Mouse (Mus musculus): ENCODE data around the gene St3gal6. TPM values are rescaled to one million over a fixed set of nuclear protein-coding genes. Genes with fewer than 3 reads are reported as not detected.

The St3gal6 gene
- total RNA-seq, 2 experiments from 2014 or later = 32.4 to 33.0 TPM

- DNase-seq = no peak
These were observed 1.4 kb downstream of the St3gal6 start for GRCm38 (mm10) chr16:58522677-58523043.

GRCm38 (mm10) chr16:58521900-58522299, 2.1 kb downstream of the St3gal6 start:
- intact Hi-C loops (cut with DNase I) = loop anchor here (5.0 kb wide), 2 partner anchors 45 to 100 kb away; no protein-coding TSS in a partner anchor
- DNase-seq = peak in 1 of 2 experiments; percentile 28

More at GRCm38 (mm10) chr16:58522677-58523043, 1.4 kb downstream of the St3gal6 start:
- intact Hi-C loops (cut with DNase I) = loop anchor here (5.0 kb wide), 2 partner anchors 45 to 100 kb away; no protein-coding TSS in a partner anchor

DNA sequence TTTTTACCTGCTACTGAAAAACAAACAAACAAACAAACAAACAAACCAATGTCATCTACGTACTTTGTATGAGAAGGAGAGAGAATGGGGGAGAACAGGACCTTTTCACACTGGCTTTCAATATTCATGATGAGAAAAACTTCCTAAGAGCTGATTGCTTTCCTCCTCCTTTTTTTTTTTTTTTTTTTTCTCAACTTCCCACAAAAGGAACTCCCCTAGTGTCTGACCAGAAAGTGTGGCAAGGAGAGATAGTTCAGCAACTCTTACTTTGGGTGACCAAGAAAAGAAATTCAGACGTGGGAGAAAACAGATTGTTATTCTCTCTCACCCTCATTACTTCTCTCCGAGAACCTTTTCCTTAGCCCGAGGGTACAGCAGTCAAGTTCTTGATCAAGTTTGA, 2.9 kb downstream of the St3gal6 start:
- intact Hi-C loops (cut with DNase I) = loop anchor here (5.0 kb wide), 2 partner anchors 44 to 101 kb away; no protein-coding TSS in a partner anchor

DNA sequence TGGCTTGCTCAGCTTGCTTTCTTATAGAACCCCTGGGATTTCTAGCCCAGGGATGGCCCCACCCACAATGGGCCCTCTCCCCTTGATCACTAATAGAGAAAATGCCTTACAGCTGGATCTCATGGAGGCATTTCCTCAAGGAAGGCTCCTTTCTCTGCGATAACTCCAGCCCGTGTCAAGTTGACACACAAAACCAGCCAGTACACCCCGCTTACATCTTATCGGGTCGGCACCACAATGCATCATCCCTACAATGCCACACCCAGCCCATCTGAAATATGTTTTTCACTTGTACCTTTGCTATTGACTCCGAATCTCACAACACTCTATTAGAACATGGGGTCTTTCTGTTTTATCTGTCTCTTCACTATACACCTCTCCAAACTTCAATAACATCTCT, 3.6 kb downstream of the St3gal6 start:
- no peak for DNase-seq
- intact Hi-C loops (cut with DNase I) = loop anchor here (5.0 kb wide), 2 partner anchors 43 to 102 kb away; no protein-coding TSS in a partner anchor

More for the DNA sequence above, 2.9 kb downstream of the St3gal6 start:
- DNase-seq = no peak

- DNase-seq = no peak
- intact Hi-C loops (cut with DNase I) = loop anchor here (5.0 kb wide), 3 partner anchors 42 to 153 kb away; partner anchors contain the start of gene Cpox
These were observed 4.4 kb downstream of the St3gal6 start for GRCm38 (mm10) chr16:58519650-58520073.

- no peak for DNase-seq
- intact Hi-C loops (cut with DNase I) = loop anchor here (5.0 kb wide), 1 partner anchor 155 kb away; the partner anchor contains the start of gene Cpox
These were observed 6.9 kb downstream of the St3gal6 start for GRCm38 (mm10) chr16:58516960-58517798.

DNA sequence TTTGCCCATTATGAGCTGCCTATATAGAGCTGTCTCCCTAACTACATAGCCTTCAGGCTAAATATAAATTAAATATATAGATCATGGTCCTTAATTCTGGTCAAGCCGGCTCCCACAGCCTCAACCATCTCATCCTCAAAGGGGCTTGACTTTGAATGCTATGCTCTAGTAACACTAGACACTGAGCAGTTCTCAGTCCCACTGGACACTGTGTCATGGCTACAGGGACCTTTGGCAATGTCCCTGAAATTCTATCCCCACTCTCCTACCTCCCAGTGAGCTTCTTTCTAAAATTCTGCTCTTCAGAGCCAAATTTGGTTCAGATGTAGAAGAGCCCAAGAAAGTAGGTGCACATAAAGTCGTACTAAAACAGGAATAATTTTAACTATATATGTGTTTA, 7.9 kb downstream of the St3gal6 start:
- DNase-seq = no peak
- intact Hi-C loops (cut with DNase I) = loop anchor here (5.0 kb wide), 1 partner anchor 156 kb away; the partner anchor contains the start of gene Cpox

DNA sequence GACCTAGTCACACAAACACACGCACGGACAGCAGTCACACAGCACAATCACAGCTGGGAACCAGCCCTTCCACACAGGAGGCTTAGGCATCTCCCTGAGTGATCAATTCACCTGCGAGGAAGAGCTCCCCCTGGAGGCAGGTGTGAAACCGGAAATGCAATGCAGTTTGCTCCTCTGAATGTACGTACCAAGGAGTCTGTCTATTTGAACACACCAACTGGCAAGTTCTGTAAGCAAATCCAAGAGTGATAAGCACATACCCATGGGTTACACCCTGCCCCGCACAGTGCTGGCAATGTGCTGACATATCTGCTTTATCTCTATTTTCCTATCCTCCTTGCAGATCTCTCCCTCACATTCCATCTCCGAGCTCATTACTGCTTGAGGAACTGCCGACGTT, 9.5 kb downstream of the St3gal6 start:
- DNase-seq = peak in 1 of 2 experiments; percentile 29
- intact Hi-C loops (cut with DNase I) = loop anchor here (5.0 kb wide), 1 partner anchor 47 kb away; no protein-coding TSS in a partner anchor

- intact Hi-C loops (cut with DNase I) = loop anchor here (5.0 kb wide), 1 partner anchor 46 kb away; no protein-coding TSS in a partner anchor
- peak; percentile 48 to 57 for DNase-seq
These were observed 10.3 kb downstream of the St3gal6 start for GRCm38 (mm10) chr16:58513755-58514154.

- intact Hi-C loops (cut with DNase I) = loop anchor here (5.0 kb wide), 1 partner anchor 46 kb away; no protein-coding TSS in a partner anchor
- peak; percentile 65 to 67 for DNase-seq
These were observed 11.2 kb downstream of the St3gal6 start for GRCm38 (mm10) chr16:58512887-58513286.

DNA sequence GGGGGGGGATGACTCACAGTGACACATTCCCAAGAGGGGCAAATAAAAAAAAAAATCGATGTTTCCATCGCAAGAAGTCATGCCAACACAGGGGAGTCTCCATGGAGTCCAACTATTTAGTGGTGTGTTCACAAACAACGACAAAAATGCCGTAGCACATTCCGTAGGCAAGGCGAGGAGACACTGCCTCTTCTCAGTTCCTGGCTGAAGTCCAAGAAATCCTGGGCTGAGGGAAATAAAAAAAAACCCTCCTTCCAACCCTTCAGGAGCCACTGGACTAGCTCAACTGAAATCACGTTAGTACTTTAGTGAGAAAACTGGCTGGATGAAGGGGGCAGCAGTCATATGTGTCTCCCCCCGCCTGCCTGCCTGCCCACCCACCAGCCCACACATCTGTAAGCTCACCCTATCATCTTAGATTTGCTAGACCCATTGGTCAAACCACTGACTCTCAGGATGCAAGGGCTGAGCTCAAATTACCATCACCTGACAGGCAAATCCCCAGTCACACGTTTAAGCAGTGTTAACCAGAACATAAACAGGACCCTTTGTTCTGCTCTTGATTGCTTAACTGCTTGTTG, 11.8 kb downstream of the St3gal6 start:
- intact Hi-C loops (cut with DNase I) = loop anchor here (5.0 kb wide), 1 partner anchor 45 kb away; no protein-coding TSS in a partner anchor
- peak; percentile 58 to 73 for DNase-seq

GRCm38 (mm10) chr16:58504945-58505344, 19.1 kb downstream of the St3gal6 start:
- intact Hi-C loops (cut with DNase I) = no loop called here
- DNase-seq = no peak

DNA sequence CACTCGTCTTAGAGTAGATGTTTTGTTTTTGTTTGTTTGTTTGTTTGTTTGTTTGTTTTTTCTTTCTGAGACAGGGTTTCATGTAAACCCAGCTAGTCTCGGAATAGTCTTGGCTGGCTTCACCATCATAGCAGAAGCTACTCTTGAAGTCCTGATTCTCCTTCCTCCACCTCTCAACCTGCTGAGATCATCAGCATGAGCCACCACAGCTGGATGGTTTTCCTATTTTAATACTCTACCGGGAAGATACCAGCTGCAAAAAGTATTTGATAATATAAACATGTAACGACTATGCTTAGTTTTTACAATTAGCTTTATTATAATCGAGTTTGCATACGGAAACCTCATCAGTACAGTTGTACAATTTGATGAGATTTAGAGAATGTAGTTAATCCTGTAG, 21.5 kb downstream of the St3gal6 start:
- DNase-seq = no peak

GRCm38 (mm10) chr16:58501760-58502301, 22.2 kb downstream of the St3gal6 start:
- peak in 1 of 2 experiments; percentile 32 for DNase-seq
- intact Hi-C loops (cut with DNase I) = no loop called here

More for the DNA sequence above, 21.5 kb downstream of the St3gal6 start:
- intact Hi-C loops (cut with DNase I) = no loop called here

- intact Hi-C loops (cut with DNase I) = no loop called here
- no peak for DNase-seq
These were observed 24.4 kb downstream of the St3gal6 start for GRCm38 (mm10) chr16:58499650-58500049.

DNA sequence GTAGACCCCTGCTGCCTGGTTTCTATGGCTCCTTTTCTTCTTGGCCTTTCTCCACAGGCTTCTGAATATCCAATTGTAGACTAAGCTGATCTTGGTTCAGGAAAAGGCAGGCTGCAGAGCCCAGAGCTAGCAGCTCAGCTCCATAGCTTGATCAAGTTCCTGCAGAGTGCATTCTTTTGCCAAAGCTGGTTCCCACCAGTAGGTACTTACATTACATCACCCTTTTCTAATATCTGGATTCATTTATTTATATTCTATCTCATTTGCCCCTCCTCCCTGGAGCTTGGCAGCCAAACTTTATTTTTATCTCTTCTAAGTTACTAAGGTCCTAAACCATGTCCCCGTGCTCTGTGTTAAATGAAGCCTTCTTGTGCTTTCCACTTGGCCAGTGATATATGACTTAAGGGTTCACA, 24.9 kb downstream of the St3gal6 start:
- intact Hi-C loops (cut with DNase I) = no loop called here
- DNase-seq = peak in 1 of 2 experiments; percentile 35

- DNase-seq = no peak
- intact Hi-C loops (cut with DNase I) = loop anchor here (2.0 kb wide), 1 partner anchor 21 kb away; no protein-coding TSS in a partner anchor
These were observed 25.9 kb downstream of the St3gal6 start for GRCm38 (mm10) chr16:58497886-58498713.

GRCm38 (mm10) chr16:58496791-58497190, 27.3 kb downstream of the St3gal6 start:
- DNase-seq = no peak
- intact Hi-C loops (cut with DNase I) = loop anchor here (2.0 kb wide), 1 partner anchor 20 kb away; no protein-coding TSS in a partner anchor

GRCm38 (mm10) chr16:58487861-58488260, 36.2 kb downstream of the St3gal6 start:
- intact Hi-C loops (cut with DNase I) = no loop called here
- no peak for DNase-seq

DNA sequence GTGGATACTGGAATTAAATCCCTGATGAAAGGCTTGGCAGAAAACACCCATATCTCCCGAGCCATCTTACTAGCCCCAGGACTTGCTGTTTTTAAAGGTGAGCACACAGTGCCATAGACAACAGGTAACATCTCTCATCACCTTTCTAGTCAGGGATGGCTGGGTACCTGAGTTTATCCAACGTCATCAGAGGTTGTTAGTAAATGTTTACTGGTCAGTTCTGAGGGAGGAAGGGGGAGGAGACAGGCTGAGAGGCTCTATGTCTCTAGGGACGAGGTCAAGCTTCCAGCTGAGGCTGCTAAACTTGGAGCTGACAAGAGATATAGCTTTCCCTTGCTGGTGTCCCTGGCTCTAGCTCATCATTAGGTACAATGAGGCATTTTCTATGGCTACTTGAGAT, 41.7 kb downstream of the St3gal6 start:
- peak; percentile 22 to 26 for DNase-seq
- intact Hi-C loops (cut with DNase I) = no loop called here

Measured in heart, postnatal 10 days (tissue).